Mouse (Mus musculus): ENCODE measurements around the gene Fasn. TPM values are rescaled to one million over a fixed set of nuclear protein-coding genes. Genes with fewer than 3 reads are reported as not detected.
A peak's percentile ranks its signal among the peaks of the same experiment; 100 is the strongest.
"Not testable (repeated sequence)": the region's sequence is repeated elsewhere in the genome, so short reads cannot be mapped to it uniquely, and the experiment has no call there.

The Fasn gene
- total and polyA plus RNA-seq, 3 experiments, result 66.6 to 529 (median 88.2) TPM

GRCm38 (mm10) chr11:120784064-120784791, 40.1 kb downstream of the Fasn start, which contains the start of the genes Rfng and Gps1:
Gene Rfng, minus strand, starts transcription at chr11:120784207.
Gene Gps1, plus strand, starts transcription at chr11:120784272.
- DNase-seq (ENCODE audit: low spot score), result peak; percentile 96
- Histone ChIP-seq H3K4me3 (ENCODE audit: low read depth, low read length) (peak within 1 kb of the TSS; percentile 98), H3K4me1 (ENCODE audit: insufficient read depth, low read depth, low read length) (peaks cover 53% of the 10 kb centered on the region), H3K9me3 (replicated peaks) (no peaks in the 10 kb centered on the region), H3K36me3 (replicated peaks) (peaks cover 80% of the 10 kb centered on the region), H3K27me3 (ENCODE audit: insufficient read depth, low read length) (no peaks in the 10 kb centered on the region)
- peak; percentile 41 for ATAC-seq (ENCODE audit: extremely low read depth, insufficient number of reproducible peaks, low FRiP score, poor library complexity, severe bottlenecking)
- TF ChIP-seq TAL1 (conservative IDR thresholded peaks at IDR 0.05; ENCODE audit: low read depth, low read length) (no peak), GATA2 (IDR thresholded peaks at IDR 0.05; ENCODE audit: borderline replicate concordance, low read depth, low read length) (no peak), CTCF (IDR thresholded peaks at IDR 0.05; ENCODE audit: low read depth, low read length) (no peak), GATA1 (IDR thresholded peaks at IDR 0.05; ENCODE audit: borderline replicate concordance, low read length) (no peak), POLR2AphosphoS5 (IDR thresholded peaks at IDR 0.05; ENCODE audit: insufficient replicate concordance, low read depth, low read length) (no peak)

- H3K4me1 ChIP-seq (ENCODE audit: insufficient read depth, low read depth, low read length), result peaks cover 50% of the 10 kb centered on the region
- peak overlapping the region; percentile 98 for H3K4me3 ChIP-seq (ENCODE audit: low read depth, low read length)
- ATAC-seq (ENCODE audit: extremely low read depth, insufficient number of reproducible peaks, low FRiP score, poor library complexity, severe bottlenecking), result no peak
- H3K9me3 ChIP-seq (replicated peaks), result no peaks in the 10 kb centered on the region
- TF ChIP-seq POLR2AphosphoS5 (IDR thresholded peaks at IDR 0.05; ENCODE audit: insufficient replicate concordance, low read depth, low read length), result no peak
- TF ChIP-seq TAL1 (conservative IDR thresholded peaks at IDR 0.05; ENCODE audit: low read depth, low read length), result no peak
- TF ChIP-seq CTCF (IDR thresholded peaks at IDR 0.05; ENCODE audit: low read depth, low read length), result no peak
- TF ChIP-seq GATA2 (IDR thresholded peaks at IDR 0.05; ENCODE audit: borderline replicate concordance, low read depth, low read length), result no peak
- no peak for TF ChIP-seq GATA1 (IDR thresholded peaks at IDR 0.05; ENCODE audit: borderline replicate concordance, low read length)
- H3K36me3 ChIP-seq (replicated peaks), result peaks cover 79% of the 10 kb centered on the region
- no peaks in the 10 kb centered on the region for H3K27me3 ChIP-seq (ENCODE audit: insufficient read depth, low read length)
- no peak for DNase-seq (ENCODE audit: low spot score)
These were observed 40.8 kb downstream of the Fasn start for GRCm38 (mm10) chr11:120783426-120784063.

GRCm38 (mm10) chr11:120781361-120781760, 43.0 kb downstream of the Fasn start:
- Histone ChIP-seq H3K4me1 (ENCODE audit: insufficient read depth, low read depth, low read length) (peaks cover 30% of the 10 kb centered on the region), H3K36me3 (replicated peaks) (peaks cover 59% of the 10 kb centered on the region)
- H3K9me3 ChIP-seq (replicated peaks); H3K4me3 ChIP-seq (ENCODE audit: low read depth, low read length); ATAC-seq (ENCODE audit: extremely low read depth, insufficient number of reproducible peaks, low FRiP score, poor library complexity, severe bottlenecking); H3K27me3 ChIP-seq (ENCODE audit: insufficient read depth, low read length); DNase-seq (ENCODE audit: low spot score): not testable (repeated sequence)

- H3K27me3 ChIP-seq (ENCODE audit: insufficient read depth, low read length), result peaks cover 5% of the 10 kb centered on the region
- no peak for DNase-seq (ENCODE audit: low spot score)
- ATAC-seq (ENCODE audit: extremely low read depth, insufficient number of reproducible peaks, low FRiP score, poor library complexity, severe bottlenecking), result no peak
- peaks cover 19% of the 10 kb centered on the region for H3K4me1 ChIP-seq (ENCODE audit: insufficient read depth, low read depth, low read length)
- H3K9me3 ChIP-seq (replicated peaks), result no peaks in the 10 kb centered on the region
- H3K36me3 ChIP-seq (replicated peaks), result peaks cover 44% of the 10 kb centered on the region
- TF ChIP-seq GATA1 (IDR thresholded peaks at IDR 0.05; ENCODE audit: borderline replicate concordance, low read length), result no peak
- TF ChIP-seq GATA2 (IDR thresholded peaks at IDR 0.05; ENCODE audit: borderline replicate concordance, low read depth, low read length), result no peak
- TF ChIP-seq CTCF (IDR thresholded peaks at IDR 0.05; ENCODE audit: low read depth, low read length), result no peak
- TF ChIP-seq TAL1 (conservative IDR thresholded peaks at IDR 0.05; ENCODE audit: low read depth, low read length), result no peak
- no peak for TF ChIP-seq POLR2AphosphoS5 (IDR thresholded peaks at IDR 0.05; ENCODE audit: insufficient replicate concordance, low read depth, low read length)
- H3K4me3 ChIP-seq (ENCODE audit: low read depth, low read length), result no peak overlapping the region
These were observed 44.5 kb downstream of the Fasn start for GRCm38 (mm10) chr11:120779876-120780275.

GRCm38 (mm10) chr11:120777123-120777522, 47.2 kb downstream of the Fasn start:
- no peaks in the 10 kb centered on the region for H3K9me3 ChIP-seq (replicated peaks)
- peaks cover 30% of the 10 kb centered on the region for H3K36me3 ChIP-seq (replicated peaks)
- TF ChIP-seq GATA1 (IDR thresholded peaks at IDR 0.05; ENCODE audit: borderline replicate concordance, low read length), result no peak
- no peak for TF ChIP-seq POLR2AphosphoS5 (IDR thresholded peaks at IDR 0.05; ENCODE audit: insufficient replicate concordance, low read depth, low read length)
- H3K4me3 ChIP-seq (ENCODE audit: low read depth, low read length), result no peak overlapping the region
- H3K4me1 ChIP-seq (ENCODE audit: insufficient read depth, low read depth, low read length), result peaks cover 6% of the 10 kb centered on the region
- ATAC-seq (ENCODE audit: extremely low read depth, insufficient number of reproducible peaks, low FRiP score, poor library complexity, severe bottlenecking), result no peak
- no peak for DNase-seq (ENCODE audit: low spot score)
- peaks cover 10% of the 10 kb centered on the region for H3K27me3 ChIP-seq (ENCODE audit: insufficient read depth, low read length)

GRCm38 (mm10) chr11:120775774-120776469, 48.4 kb downstream of the Fasn start:
- ATAC-seq (ENCODE audit: extremely low read depth, insufficient number of reproducible peaks, low FRiP score, poor library complexity, severe bottlenecking) (peak; percentile 60), DNase-seq (ENCODE audit: low spot score) (peak; percentile 72)
- peaks cover 6% of the 10 kb centered on the region for H3K4me1 ChIP-seq (ENCODE audit: insufficient read depth, low read depth, low read length)
- H3K36me3 ChIP-seq (replicated peaks), result peaks cover 21% of the 10 kb centered on the region
- H3K9me3 ChIP-seq (replicated peaks), result no peaks in the 10 kb centered on the region
- no peak overlapping the region for H3K4me3 ChIP-seq (ENCODE audit: low read depth, low read length)
- no peak for TF ChIP-seq TAL1 (conservative IDR thresholded peaks at IDR 0.05; ENCODE audit: low read depth, low read length)
- TF ChIP-seq CTCF (IDR thresholded peaks at IDR 0.05; ENCODE audit: low read depth, low read length), result peak; percentile 97
- H3K27me3 ChIP-seq (ENCODE audit: insufficient read depth, low read length), result peaks cover 10% of the 10 kb centered on the region

All from G1E (cell line).